Mouse (Mus musculus) left cerebral cortex, adult 18-20 months (tissue): Measurements from ENCODE around the gene Kcnj1. TPM values are rescaled to one million over a fixed set of nuclear protein-coding genes. Genes with fewer than 3 reads are reported as not detected.
A peak's percentile ranks its signal among the peaks of the same experiment; 100 is the strongest.

Source experiments
- DNase-seq, 2 experiments: peaks; one replicate each; pipeline ENCODE4 v3.0.0; 2021 to 2022; ENCODE audit warnings: low spot score in 2 of 2, mixed read lengths in 1 of 2
- total RNA-seq, 2 experiments: library from RNA; stranded (reverse); gene quantifications; 2 replicates each; pipeline ENCODE4 v1.2.3; 2021

Gene Kcnj1
- total RNA-seq, 2 experiments from 2014 or later = not detected

GRCm38 (mm10) chr9:32394761-32395161 is 22.5 kb downstream of the Kcnj1 start:
- DNase-seq = no peak

- no peak for DNase-seq
Measured at GRCm38 (mm10) chr9:32400212-32400611, 27.9 kb downstream of the Kcnj1 start.

GRCm38 (mm10) chr9:32400662-32401161 is 28.4 kb downstream of the Kcnj1 start:
- DNase-seq = no peak

GRCm38 (mm10) chr9:32405191-32405925 is 33.1 kb downstream of the Kcnj1 start:
- peak; percentile 61 to 65 for DNase-seq

DNA sequence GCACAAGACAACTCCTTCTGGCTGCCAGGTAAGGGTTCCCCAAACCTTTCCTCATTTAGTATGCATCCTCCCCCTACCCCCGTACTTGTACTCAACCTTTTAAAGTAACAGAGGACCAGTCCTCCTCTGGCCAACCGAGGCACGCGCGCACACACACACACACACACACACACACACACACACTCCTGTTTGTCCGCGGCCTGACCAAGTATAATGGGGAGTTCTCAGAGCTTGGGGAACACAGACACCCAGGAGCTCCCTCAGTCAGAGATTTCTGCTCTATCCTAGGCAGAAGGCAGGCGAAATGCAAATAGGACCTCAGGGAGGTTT is 36.4 kb downstream of the Kcnj1 start:
- DNase-seq = no peak

- no peak for DNase-seq
Measured at GRCm38 (mm10) chr9:32409060-32409961, 37.0 kb downstream of the Kcnj1 start.

GRCm38 (mm10) chr9:32410671-32411070 is 38.4 kb downstream of the Kcnj1 start:
- no peak for DNase-seq

DNA sequence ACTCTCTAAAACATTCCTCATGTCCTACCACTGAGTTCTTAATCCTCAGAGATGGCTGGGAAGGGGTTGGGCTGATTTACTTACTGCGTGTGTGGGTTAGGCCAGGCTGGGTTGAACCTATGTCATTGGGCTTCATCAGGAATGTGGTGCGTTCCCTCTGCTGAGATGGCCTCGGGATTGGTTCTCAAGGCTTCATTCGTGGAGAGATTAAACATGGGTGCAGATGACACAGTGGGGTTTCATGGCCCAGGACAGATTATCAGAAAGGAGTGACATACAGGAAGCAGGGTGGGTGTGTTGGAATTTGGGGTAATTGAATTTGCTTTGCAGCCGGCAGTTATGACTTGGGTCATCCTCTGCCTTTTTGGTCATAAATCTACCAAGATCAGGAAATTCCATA is 39.2 kb downstream of the Kcnj1 start:
- DNase-seq = no peak

- no peak for DNase-seq
Measured at GRCm38 (mm10) chr9:32412836-32413580, 40.7 kb downstream of the Kcnj1 start.

DNA sequence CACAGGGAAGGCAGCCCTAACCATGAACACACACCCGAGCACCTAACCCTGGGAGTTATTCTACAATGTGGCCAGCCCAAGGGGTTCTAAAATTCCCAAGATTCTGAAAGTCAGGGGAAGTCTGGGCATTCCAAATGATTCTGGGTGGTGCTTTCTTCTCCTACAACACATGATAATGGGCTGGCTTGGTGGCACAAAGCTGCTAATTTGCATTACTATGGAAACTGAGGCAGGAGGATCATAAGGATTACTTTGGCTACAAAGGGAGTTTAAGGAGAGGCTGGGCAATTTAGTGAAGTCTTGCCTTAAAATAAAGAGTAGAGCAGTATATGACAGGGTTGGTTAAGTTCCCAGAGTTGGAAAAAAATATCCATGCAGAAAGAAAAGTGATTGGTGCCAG is 42.7 kb downstream of the Kcnj1 start:
- DNase-seq = no peak

- DNase-seq = no peak
Measured at GRCm38 (mm10) chr9:32415952-32416351, 43.7 kb downstream of the Kcnj1 start.

- no peak for DNase-seq
Measured at GRCm38 (mm10) chr9:32417466-32418116, 45.3 kb downstream of the Kcnj1 start.

GRCm38 (mm10) chr9:32420711-32421110 is 48.4 kb downstream of the Kcnj1 start:
- DNase-seq = no peak

DNA sequence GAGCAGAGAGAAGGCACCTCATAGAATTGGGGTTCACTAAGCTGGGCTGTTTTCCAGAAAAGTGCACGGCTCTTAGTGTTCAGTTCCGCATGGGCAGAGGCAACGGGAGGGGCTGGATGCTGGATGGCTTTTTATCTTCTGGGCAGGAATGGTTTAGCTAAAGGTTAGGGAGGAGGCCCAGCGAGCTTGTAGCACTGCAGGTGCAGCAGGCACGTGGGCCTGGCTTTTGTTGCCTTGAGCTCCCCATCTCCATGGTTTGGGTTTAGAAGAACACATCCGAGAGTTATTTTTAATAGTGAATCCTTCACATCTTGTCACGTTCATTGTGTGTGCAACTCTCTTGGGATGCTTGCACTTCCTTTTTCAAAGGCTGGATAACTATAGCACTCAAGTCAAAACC is 53.0 kb downstream of the Kcnj1 start:
- DNase-seq = no peak

GRCm38 (mm10) chr9:32431061-32431460 is 58.8 kb downstream of the Kcnj1 start:
- no peak for DNase-seq

- no peak for DNase-seq
Measured at GRCm38 (mm10) chr9:32434241-32435213, 62.2 kb downstream of the Kcnj1 start.

- DNase-seq = no peak
Measured at GRCm38 (mm10) chr9:32443115-32443514, 70.8 kb downstream of the Kcnj1 start.

DNA sequence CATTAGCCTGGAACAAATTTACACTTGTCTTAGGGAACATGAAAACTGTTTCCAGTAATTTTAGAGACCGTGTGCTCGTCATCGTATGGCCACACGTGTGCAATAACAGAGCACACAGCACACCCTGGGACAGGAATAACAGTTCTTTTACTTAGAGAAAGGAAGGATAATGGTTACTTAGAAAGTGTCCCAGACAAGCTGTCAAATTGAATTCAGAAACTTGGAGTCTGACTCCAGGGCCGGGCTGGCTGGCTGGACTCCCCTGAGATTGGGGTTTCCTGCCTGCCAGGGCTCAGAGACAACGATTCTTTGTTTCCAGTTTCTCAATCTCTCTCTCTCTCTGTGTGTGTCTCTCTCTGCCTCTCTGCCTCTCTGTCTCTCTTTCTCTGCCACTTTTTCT is 71.5 kb downstream of the Kcnj1 start:
- no peak for DNase-seq

GRCm38 (mm10) chr9:32444453-32445201 is 72.3 kb downstream of the Kcnj1 start:
- DNase-seq = no peak
